Mouse (Mus musculus) intestine, embryonic 16.5 days (tissue): ENCODE data around the gene Il6st. TPM values are rescaled to one million over a fixed set of nuclear protein-coding genes. Genes with fewer than 3 reads are reported as not detected.
"Not testable (repeated sequence)": the region's sequence is repeated elsewhere in the genome, so short reads cannot be mapped to it uniquely, and the experiment has no call there.

ENCODE experiments used
- ATAC-seq: fragments of 200-750 bp; cut with Nextera tagmentation; 2 replicates; pipeline ENCODE4 v1.8.0; 2017; ENCODE audit warnings: moderate TSS enrichment, moderate library complexity
- H3K27ac ChIP-seq: fragments of 300-500 bp; sonication (generic); 2 replicates; pipeline ENCODE4 v1.5.1; 2014; ENCODE audit warnings: mild to moderate bottlenecking, low read length
- H3K27me3 ChIP-seq: fragments of 300-500 bp; sonication (generic); replicated peaks from 2 replicates; pipeline ENCODE4 v1.6.1; 2014; ENCODE audit warnings: low read length, control low read depth, mixed read lengths; ENCODE audit not compliant: control insufficient read depth, insufficient read depth
- H3K36me3 ChIP-seq: fragments of 300-500 bp; sonication (generic); 2 replicates; pipeline ENCODE4 v1.6.1; 2014; ENCODE audit warnings: low read length, control low read depth; ENCODE audit not compliant: control insufficient read depth, insufficient read depth
- H3K4me1 ChIP-seq: fragments of 300-500 bp; sonication (generic); 2 replicates; pipeline ENCODE4 v1.6.1; 2014; ENCODE audit warnings: low read length, control low read depth, mixed read lengths; ENCODE audit not compliant: control insufficient read depth, insufficient read depth
- H3K4me2 ChIP-seq: fragments of 300-500 bp; sonication (generic); 2 replicates; pipeline ENCODE4 v1.6.1; 2014; ENCODE audit warnings: low read depth, low read length, control low read depth
- H3K4me3 ChIP-seq: fragments of 300-500 bp; sonication (generic); 2 replicates; pipeline ENCODE4 v1.5.1; 2014; ENCODE audit warnings: mild to moderate bottlenecking, low read length
- H3K9ac ChIP-seq: fragments of 300-500 bp; sonication (generic); 2 replicates; pipeline ENCODE4 v1.6.1; 2014; ENCODE audit warnings: low read depth, low read length
- H3K9me3 ChIP-seq: fragments of 300-500 bp; sonication (generic); 2 replicates; pipeline ENCODE4 v1.6.1; 2016; ENCODE audit warnings: low read length, control low read depth; ENCODE audit not compliant: control insufficient read depth
- WGBS: fragments of 180-500 bp; shearing (Covaris S2); extraction: QIAGEN DNeasy Blood & Tissue Kit; methylation state at CpG from one replicate; pipeline ENCODE4 v1.1.7; 2014; 5-methylcytosine and 5-hydroxymethylcytosine counted together
- polyA plus RNA-seq: library from polyadenylated mRNA; unstranded; fragments of >200 nt; fragmentation: Nextera tagmentation; extraction: Ambion mirVana; gene quantifications from 2 replicates; pipeline ENCODE4 v1.2.1, GENCODE M21; 2015

Gene Il6st
- polyA plus RNA-seq, 1 experiment from 2014 or later = 24.5 TPM

GRCm38 (mm10) chr13:112425181-112425654, 38.7 kb upstream of the Il6st start:
- Histone ChIP-seq H3K27ac (no peak overlapping the region), H3K9me3 (no peaks in the 10 kb centered on the region), H3K4me2 (no peak overlapping the region), H3K27me3 (no peaks in the 10 kb centered on the region), H3K36me3 (no peaks in the 10 kb centered on the region), H3K4me3 (no peak overlapping the region), H3K4me1 (peaks cover 7% of the 10 kb centered on the region), H3K9ac (no peak overlapping the region)
- WGBS = 45% methylated on average over 8 of the region's 8 CpGs
- ATAC-seq = no peak

- Histone ChIP-seq H3K9me3 (no peaks in the 10 kb centered on the region), H3K36me3 (no peaks in the 10 kb centered on the region), H3K27me3 (no peaks in the 10 kb centered on the region), H3K4me1 (peaks cover 7% of the 10 kb centered on the region), H3K4me2 (no peak overlapping the region), H3K9ac (no peak overlapping the region), H3K27ac (no peak overlapping the region), H3K4me3 (no peak overlapping the region)
- WGBS = 69% methylated on average over 13 of the region's 13 CpGs
- ATAC-seq = no peak
Measured at GRCm38 (mm10) chr13:112426265-112427135, 37.4 kb upstream of the Il6st start.

GRCm38 (mm10) chr13:112427136-112427470, 36.8 kb upstream of the Il6st start:
- not testable (repeated sequence) for ATAC-seq

GRCm38 (mm10) chr13:112427521-112427920, 36.3 kb upstream of the Il6st start:
- H3K9me3 ChIP-seq = no peaks in the 10 kb centered on the region
- H3K9ac ChIP-seq = no peak overlapping the region
- WGBS = 87% methylated on average over 15 of the region's 15 CpGs
- H3K4me2 ChIP-seq = no peak overlapping the region
- no peak overlapping the region for H3K27ac ChIP-seq
- H3K4me1 ChIP-seq = peaks cover 7% of the 10 kb centered on the region
- no peak overlapping the region for H3K4me3 ChIP-seq
- H3K27me3 ChIP-seq = no peaks in the 10 kb centered on the region
- no peak for ATAC-seq
- H3K36me3 ChIP-seq = no peaks in the 10 kb centered on the region

More at GRCm38 (mm10) chr13:112427136-112427470, 36.8 kb upstream of the Il6st start:
- not testable (repeated sequence) for H3K9me3 ChIP-seq, H3K4me3 ChIP-seq, H3K4me1 ChIP-seq, H3K27ac ChIP-seq, H3K27me3 ChIP-seq, H3K36me3 ChIP-seq, H3K9ac ChIP-seq, H3K4me2 ChIP-seq
- WGBS = 92% methylated on average over 4 of the region's 4 CpGs

GRCm38 (mm10) chr13:112433271-112433670, 30.6 kb upstream of the Il6st start:
- no peaks in the 10 kb centered on the region for H3K9me3 ChIP-seq
- H3K27ac ChIP-seq = no peak overlapping the region
- no peak overlapping the region for H3K4me2 ChIP-seq
- H3K4me1 ChIP-seq = peaks cover 2% of the 10 kb centered on the region; the same call in 1 of the 2 replicates
- no peak overlapping the region for H3K9ac ChIP-seq
- ATAC-seq = no peak
- H3K36me3 ChIP-seq = no peaks in the 10 kb centered on the region
- no peaks in the 10 kb centered on the region for H3K27me3 ChIP-seq
- no peak overlapping the region for H3K4me3 ChIP-seq
- WGBS = 51% methylated on average over 5 of the region's 5 CpGs

- H3K4me3 ChIP-seq = no peak overlapping the region
- H3K9ac ChIP-seq = no peak overlapping the region
- no peaks in the 10 kb centered on the region for H3K9me3 ChIP-seq
- WGBS = 58% methylated on average over 8 of the region's 8 CpGs
- H3K27me3 ChIP-seq = no peaks in the 10 kb centered on the region
- no peaks in the 10 kb centered on the region for H3K36me3 ChIP-seq
- H3K4me1 ChIP-seq = peaks cover 11% of the 10 kb centered on the region
- H3K4me2 ChIP-seq = no peak overlapping the region
- H3K27ac ChIP-seq = no peak overlapping the region
- no peak for ATAC-seq
Measured at GRCm38 (mm10) chr13:112435241-112436075, 28.4 kb upstream of the Il6st start.

- Histone ChIP-seq H3K27ac (no peak overlapping the region), H3K27me3 (no peaks in the 10 kb centered on the region), H3K9ac (no peak overlapping the region), H3K36me3 (no peaks in the 10 kb centered on the region), H3K9me3 (no peaks in the 10 kb centered on the region), H3K4me2 (no peak overlapping the region), H3K4me3 (no peak overlapping the region), H3K4me1 (peaks cover 11% of the 10 kb centered on the region)
- ATAC-seq = no peak
- WGBS = 77% methylated on average over 7 of the region's 7 CpGs
Measured at GRCm38 (mm10) chr13:112436288-112436687, 27.6 kb upstream of the Il6st start.

- H3K9ac ChIP-seq = no peak overlapping the region
- H3K9me3 ChIP-seq = no peaks in the 10 kb centered on the region
- no peak overlapping the region for H3K4me3 ChIP-seq
- no peak overlapping the region for H3K4me2 ChIP-seq
- ATAC-seq = no peak
- 89% methylated on average over 21 of the region's 21 CpGs for WGBS
- no peaks in the 10 kb centered on the region for H3K27me3 ChIP-seq
- H3K36me3 ChIP-seq = no peaks in the 10 kb centered on the region
- no peak overlapping the region for H3K27ac ChIP-seq
- H3K4me1 ChIP-seq = peaks cover 9% of the 10 kb centered on the region
Measured at GRCm38 (mm10) chr13:112438001-112438868, 25.6 kb upstream of the Il6st start.
